Mouse (Mus musculus) hindbrain, embryonic 10.5 days (tissue): ENCODE results near the gene Lrfn3. TPM values are rescaled to one million over a fixed set of nuclear protein-coding genes. Genes with fewer than 3 reads are reported as not detected.

Experiments used
- DNase-seq: peaks from one replicate; pipeline ENCODE4 v3.0.0-alpha.2; 2017; ENCODE audit warnings: low spot score
- H3K27ac ChIP-seq: fragments of 300-500 bp; sonication (generic); 2 replicates; pipeline ENCODE4 v1.5.1; 2016; ENCODE audit warnings: mild to moderate bottlenecking, moderate library complexity
- H3K27me3 ChIP-seq: fragments of 300-500 bp; sonication (generic); 2 replicates; pipeline ENCODE4 v1.6.1; 2016; ENCODE audit warnings: mild to moderate bottlenecking; ENCODE audit not compliant: poor library complexity, insufficient read depth, severe bottlenecking
- H3K36me3 ChIP-seq: fragments of 300-500 bp; sonication (generic); 2 replicates; pipeline ENCODE4 v1.6.1; 2016; ENCODE audit warnings: mild to moderate bottlenecking, moderate library complexity
- H3K4me1 ChIP-seq: fragments of 300-500 bp; sonication (generic); replicated peaks from 2 replicates; pipeline ENCODE4 v1.6.1; 2016; ENCODE audit warnings: mild to moderate bottlenecking
- H3K4me3 ChIP-seq: fragments of 300-500 bp; sonication (generic); 2 replicates; pipeline ENCODE4 v1.5.1; 2016; ENCODE audit warnings: mild to moderate bottlenecking, moderate library complexity
- H3K9me3 ChIP-seq: fragments of 300-500 bp; sonication (generic); 2 replicates; pipeline ENCODE4 v1.6.1; 2016; ENCODE audit warnings: mild to moderate bottlenecking, moderate library complexity
- WGBS: fragments of 180-500 bp; shearing (Covaris S2); methylation state at CpG from one replicate; pipeline ENCODE4 v1.1.7; 2016; 5-methylcytosine and 5-hydroxymethylcytosine counted together
- polyA plus RNA-seq: library from polyadenylated mRNA; unstranded; fragments of >200 nt; fragmentation: Nextera tagmentation; extraction: Ambion mirVana; gene quantifications from 2 replicates; pipeline ENCODE4 v1.2.1, GENCODE M21; 2016

Gene Lrfn3
- 5.5 and 7.8 TPM in 2 replicates for polyA plus RNA-seq

DNA sequence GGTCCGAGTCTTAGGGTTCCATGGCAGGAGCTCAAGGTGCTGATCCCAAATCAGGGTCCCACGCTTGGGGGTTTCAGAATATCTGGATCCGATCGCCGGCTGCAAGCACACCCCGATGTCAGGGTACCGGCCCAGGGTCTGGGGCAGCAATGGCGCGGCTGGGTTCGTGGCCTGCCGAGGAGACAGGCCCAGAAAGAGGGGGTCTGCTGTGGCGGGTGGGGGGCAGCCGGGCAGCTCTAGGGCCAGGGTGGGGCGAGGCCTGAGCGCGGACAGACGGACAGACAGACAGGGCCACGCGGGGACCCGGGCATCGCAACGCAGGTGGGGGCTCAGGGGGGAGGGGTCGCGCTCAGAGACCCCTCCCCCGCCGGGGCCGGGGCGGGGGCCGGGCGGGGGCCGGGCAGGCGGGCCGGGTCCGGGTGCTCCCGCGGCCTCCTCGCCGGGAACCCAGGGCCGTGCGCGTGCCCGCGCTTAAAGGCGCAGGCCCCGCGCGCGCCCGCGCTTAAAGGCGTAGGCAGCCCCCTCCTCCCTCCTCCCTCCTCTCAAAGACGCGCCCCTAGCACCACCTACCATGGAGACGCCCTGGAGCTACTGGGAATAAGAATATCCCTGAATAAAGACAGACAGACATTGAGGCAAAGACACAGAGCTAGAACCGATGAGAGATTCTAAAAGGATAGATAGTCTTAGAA is at the start of gene Lrfn3:
Lrfn3 (minus strand) TSS at position 121 of the 692 bp plus-strand sequence.
- Histone ChIP-seq H3K9me3 (no peaks in the 10 kb centered on the region; the same call in 1 of the 2 replicates), H3K27ac (peak within 1 kb of the TSS; percentile 91), H3K36me3 (peaks cover 20% of the 10 kb centered on the region), H3K27me3 (peaks cover 28% of the 10 kb centered on the region), H3K4me1 (peaks cover 54% of the 10 kb centered on the region), H3K4me3 (peak within 1 kb of the TSS; percentile 89)
- peak; percentile 78 for DNase-seq
- WGBS, result 1% methylated on average over 51 of the region's 55 CpGs

DNA sequence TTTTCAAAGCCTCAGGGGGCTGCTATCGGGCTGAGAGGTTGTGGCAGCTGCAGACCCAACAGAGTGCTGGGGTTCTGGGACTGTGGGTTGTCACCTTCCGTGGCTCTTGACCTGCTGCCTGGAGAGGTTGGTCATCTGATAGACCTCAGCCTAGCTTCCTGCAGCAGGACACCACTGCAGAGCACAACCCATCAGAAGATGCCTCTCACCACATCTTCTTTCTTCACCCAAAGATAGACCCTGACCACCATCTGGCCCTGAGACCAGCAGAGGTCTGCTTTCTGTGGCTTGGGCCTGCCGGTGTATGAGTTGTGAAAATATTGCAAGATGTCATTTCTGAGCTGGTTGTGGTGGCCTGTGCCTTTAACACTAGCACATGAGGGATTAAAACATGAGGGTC is 48.5 kb upstream of the Lrfn3 start:
- 74% methylated on average over 3 of the region's 3 CpGs for WGBS
- no peak for DNase-seq
- Histone ChIP-seq H3K4me1 (no peaks in the 10 kb centered on the region), H3K9me3 (no peaks in the 10 kb centered on the region), H3K36me3 (no peaks in the 10 kb centered on the region), H3K27me3 (0 out of 2 replicates have a peak, but pooled peaks cover 8% of the 10 kb centered on the region), H3K4me3 (no peak overlapping the region), H3K27ac (no peak overlapping the region)

DNA sequence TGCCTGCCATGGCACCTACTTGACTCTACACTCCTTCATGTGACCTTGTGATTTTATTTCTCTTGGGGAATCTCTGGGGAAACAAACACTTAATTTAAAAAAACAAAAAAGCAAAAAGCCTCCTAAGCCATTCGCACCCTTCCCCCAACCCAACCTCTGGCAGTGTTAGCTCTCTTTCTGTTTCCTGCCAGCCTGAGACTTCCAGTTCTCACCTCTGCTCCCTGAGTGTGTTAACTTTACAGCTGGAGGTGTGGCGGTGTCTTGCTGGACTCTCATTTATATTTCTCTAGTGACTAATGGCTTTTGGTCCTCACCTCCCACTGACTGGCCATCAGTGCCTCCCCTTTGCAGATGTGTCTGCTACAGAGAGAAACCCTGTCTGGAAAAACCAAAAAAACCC is 47.2 kb upstream of the Lrfn3 start:
- 79% methylated on average over 2 of the region's 2 CpGs for WGBS
- 0 out of 2 replicates have a peak, but pooled peaks cover 8% of the 10 kb centered on the region for H3K27me3 ChIP-seq

DNA sequence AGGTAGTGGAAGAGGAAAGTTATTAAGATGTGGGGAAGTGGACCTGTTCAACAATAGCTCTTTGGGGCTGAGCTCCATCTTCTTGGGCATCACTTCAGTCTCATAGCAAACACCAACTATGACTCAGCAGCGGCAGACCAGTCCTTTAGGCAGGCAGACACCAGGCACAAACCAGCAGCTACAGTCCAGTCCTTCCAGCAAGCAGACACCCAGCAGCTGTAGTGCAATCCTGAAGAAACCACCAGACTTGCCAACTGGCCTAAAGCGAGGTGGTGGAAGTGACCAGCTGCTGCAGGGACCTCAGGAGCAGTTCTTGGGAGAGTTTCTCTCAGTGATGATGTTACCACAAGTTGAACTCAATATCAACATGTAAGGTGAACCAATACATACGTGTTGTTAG is 46.1 kb upstream of the Lrfn3 start:
- DNase-seq, result no peak
- Histone ChIP-seq H3K4me3 (no peak overlapping the region), H3K36me3 (no peaks in the 10 kb centered on the region), H3K9me3 (no peaks in the 10 kb centered on the region), H3K27ac (no peak overlapping the region), H3K4me1 (no peaks in the 10 kb centered on the region), H3K27me3 (0 out of 2 replicates have a peak, but pooled peaks cover 8% of the 10 kb centered on the region)
- 90% methylated on average over 3 of the region's 3 CpGs for WGBS

More for the DNA sequence above, 47.2 kb upstream of the Lrfn3 start:
- no peaks in the 10 kb centered on the region for H3K4me1 ChIP-seq
- H3K36me3 ChIP-seq, result no peaks in the 10 kb centered on the region
- H3K9me3 ChIP-seq, result no peaks in the 10 kb centered on the region
- H3K27ac ChIP-seq, result no peak overlapping the region
- H3K4me3 ChIP-seq, result no peak overlapping the region
- no peak for DNase-seq

DNA sequence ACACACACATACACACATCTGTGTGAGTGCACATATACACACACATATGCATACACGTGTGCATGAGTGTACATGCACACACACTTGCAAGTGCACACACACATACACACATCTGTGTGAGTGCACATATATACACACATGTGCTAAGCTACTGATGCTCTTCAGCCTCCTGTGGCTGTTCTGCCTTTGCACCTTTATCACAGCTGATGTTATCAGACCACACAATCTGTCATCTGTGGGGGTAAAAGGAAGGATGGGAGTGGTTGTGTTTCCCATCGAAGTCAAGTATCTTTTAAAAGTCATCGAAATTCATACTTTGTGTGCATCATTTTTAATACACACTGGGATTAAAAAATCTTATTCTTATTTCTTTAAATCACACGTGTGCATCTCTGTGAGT is 39.8 kb upstream of the Lrfn3 start:
- no peaks in the 10 kb centered on the region for H3K36me3 ChIP-seq
- no peak overlapping the region for H3K27ac ChIP-seq
- no peaks in the 10 kb centered on the region for H3K9me3 ChIP-seq
- peaks cover 13% of the 10 kb centered on the region for H3K4me1 ChIP-seq
- WGBS, result 72% methylated on average over 4 of the region's 4 CpGs
- DNase-seq, result no peak
- no peak overlapping the region for H3K4me3 ChIP-seq
- H3K27me3 ChIP-seq, result no peaks in the 10 kb centered on the region

DNA sequence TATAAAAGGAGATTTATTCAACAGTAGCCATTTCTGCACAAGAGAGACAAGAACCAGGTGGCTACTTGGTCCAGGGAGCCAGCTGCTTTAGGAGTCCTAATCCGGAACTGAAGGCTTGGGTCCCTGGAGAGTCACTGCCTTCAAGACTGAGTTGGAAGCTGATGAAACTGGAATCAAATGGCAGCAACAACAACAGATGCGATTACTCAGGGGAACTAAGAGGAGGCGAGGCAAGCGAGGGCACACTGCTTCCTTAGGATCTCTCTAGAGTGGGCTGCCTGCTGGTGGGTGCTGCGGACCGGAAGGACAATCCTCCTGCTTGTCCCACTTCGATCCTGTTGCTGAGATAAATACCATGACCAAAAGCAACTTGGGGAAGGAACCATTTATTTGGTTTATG is 37.1 kb upstream of the Lrfn3 start:
- WGBS, result 48% methylated on average over 7 of the region's 7 CpGs
- no peaks in the 10 kb centered on the region for H3K9me3 ChIP-seq
- no peaks in the 10 kb centered on the region for H3K36me3 ChIP-seq
- DNase-seq, result no peak
- peaks cover 13% of the 10 kb centered on the region for H3K4me1 ChIP-seq
- no peak overlapping the region for H3K4me3 ChIP-seq
- H3K27me3 ChIP-seq, result no peaks in the 10 kb centered on the region
- H3K27ac ChIP-seq, result peak overlapping the region; percentile 45; the same call in 1 of the 2 replicates

DNA sequence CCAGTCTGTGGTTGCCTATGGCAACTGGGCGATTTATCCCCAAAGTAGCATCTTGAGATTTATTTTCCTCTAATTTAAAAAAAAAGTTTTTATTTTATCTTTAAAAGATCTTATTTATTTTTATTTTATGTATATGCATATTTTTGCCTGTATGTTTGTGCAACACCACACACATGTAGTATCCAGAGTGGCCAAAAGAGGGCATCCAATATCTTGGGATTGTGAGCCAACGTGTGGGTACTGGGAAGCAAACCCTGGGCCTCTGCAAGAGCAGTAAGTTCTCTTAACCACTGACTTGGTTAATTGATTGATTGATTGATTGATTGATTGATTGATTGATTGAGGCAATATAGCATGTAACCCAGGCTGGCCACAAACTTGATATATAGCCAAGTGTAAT is 32.3 kb upstream of the Lrfn3 start:
- Histone ChIP-seq H3K4me3 (no peak overlapping the region), H3K36me3 (no peaks in the 10 kb centered on the region), H3K27ac (no peak overlapping the region), H3K9me3 (no peaks in the 10 kb centered on the region), H3K4me1 (peaks cover 9% of the 10 kb centered on the region), H3K27me3 (no peaks in the 10 kb centered on the region)
- WGBS, result 42% methylated on average over 2 of the region's 2 CpGs
- no peak for DNase-seq

DNA sequence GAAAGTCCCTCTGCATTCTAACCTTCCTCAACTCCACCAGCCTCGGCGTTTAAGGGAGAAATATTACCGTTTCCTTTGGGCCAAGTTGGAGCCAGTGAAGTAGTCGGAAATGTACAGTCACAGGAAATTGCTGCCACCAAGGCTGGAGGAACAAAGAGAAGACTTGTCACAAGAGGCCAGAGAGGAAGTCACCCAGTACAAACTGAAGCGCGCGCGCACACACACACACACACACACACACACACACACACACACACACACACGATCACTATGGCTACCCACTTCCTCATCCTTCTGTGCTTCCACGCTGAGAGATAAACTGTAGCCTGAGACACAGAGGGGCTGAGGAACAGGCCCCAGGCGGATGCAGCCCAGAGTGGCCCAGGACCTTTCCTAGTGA is 31.8 kb upstream of the Lrfn3 start:
- no peak overlapping the region for H3K4me3 ChIP-seq
- H3K27ac ChIP-seq, result 0 out of 2 replicates have a peak overlapping the region, but pooled peaks have one; percentile 16
- no peaks in the 10 kb centered on the region for H3K27me3 ChIP-seq
- WGBS, result 65% methylated on average over 11 of the region's 11 CpGs
- DNase-seq, result peak; percentile 8
- peaks cover 4% of the 10 kb centered on the region for H3K4me1 ChIP-seq
- H3K9me3 ChIP-seq, result no peaks in the 10 kb centered on the region
- no peaks in the 10 kb centered on the region for H3K36me3 ChIP-seq

DNA sequence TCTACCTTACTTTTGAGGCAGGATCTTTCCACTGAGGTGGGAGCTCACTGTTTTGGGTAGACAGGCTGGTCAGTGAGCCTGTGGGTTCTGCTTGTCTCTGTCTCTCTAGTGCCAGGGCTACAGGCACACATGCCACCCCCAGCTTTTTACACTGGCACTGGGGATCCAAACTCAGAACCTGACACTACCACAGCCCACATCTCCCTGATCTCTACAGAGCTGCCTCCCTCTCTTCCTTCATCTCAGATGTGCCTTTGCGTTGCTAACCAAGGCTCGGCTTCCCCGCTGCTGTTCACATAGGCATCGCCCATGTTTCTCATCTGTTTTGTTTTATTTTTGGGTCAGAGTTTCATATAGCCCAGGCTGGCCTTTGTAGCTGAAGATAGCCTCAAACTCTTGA is 31.1 kb upstream of the Lrfn3 start:
- no peak for DNase-seq
- WGBS, result 86% methylated on average over 4 of the region's 4 CpGs

DNA sequence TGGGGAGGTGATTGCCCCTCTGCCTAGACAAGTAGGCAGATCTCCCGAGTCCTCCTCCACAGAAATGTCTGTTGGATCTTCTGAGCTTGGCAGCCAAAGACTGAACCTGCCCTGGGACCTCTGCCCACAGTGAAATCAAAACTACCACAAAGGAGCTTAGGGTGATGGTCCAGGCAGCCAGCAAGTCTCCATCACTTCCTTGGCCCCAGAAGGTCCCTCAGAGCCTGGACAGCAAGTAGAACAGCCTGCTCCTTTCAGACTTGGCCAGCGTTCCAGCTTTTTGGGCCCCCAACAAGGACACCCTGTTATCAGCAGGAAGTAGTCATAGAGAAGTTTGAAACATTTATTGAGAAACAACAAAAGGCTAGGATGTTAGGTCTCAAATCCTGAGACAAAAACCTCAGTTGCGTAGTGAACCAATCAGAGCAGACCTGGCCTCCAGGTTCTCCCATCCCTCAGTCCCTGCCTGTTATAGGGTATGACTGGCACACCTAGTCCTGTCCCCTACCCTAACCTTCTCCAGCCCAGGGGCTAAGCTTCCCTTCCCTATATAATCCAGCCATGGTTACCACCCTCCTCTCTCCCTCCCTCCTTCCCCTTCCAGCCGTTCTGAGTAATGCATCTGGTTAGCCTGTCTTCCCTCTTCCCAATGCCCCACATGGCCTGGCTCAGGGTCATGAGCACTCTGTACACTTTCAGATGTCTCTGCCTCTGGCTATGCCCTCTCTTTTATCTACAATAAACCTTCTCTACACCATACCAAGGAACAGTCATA is 30.4 kb upstream of the Lrfn3 start:
- no peaks in the 10 kb centered on the region for H3K4me1 ChIP-seq
- 78% methylated on average over 4 of the region's 4 CpGs for WGBS
- no peaks in the 10 kb centered on the region for H3K27me3 ChIP-seq
- H3K9me3 ChIP-seq, result no peaks in the 10 kb centered on the region
- no peak overlapping the region for H3K4me3 ChIP-seq
- H3K36me3 ChIP-seq, result no peaks in the 10 kb centered on the region
- DNase-seq, result no peak
- H3K27ac ChIP-seq, result no peak overlapping the region

More for the DNA sequence above, 31.1 kb upstream of the Lrfn3 start:
- no peak overlapping the region for H3K4me3 ChIP-seq
- no peaks in the 10 kb centered on the region for H3K36me3 ChIP-seq
- no peaks in the 10 kb centered on the region for H3K4me1 ChIP-seq
- H3K27ac ChIP-seq, result 0 out of 2 replicates have a peak overlapping the region, but pooled peaks have one; percentile 16
- no peaks in the 10 kb centered on the region for H3K9me3 ChIP-seq
- no peaks in the 10 kb centered on the region for H3K27me3 ChIP-seq

DNA sequence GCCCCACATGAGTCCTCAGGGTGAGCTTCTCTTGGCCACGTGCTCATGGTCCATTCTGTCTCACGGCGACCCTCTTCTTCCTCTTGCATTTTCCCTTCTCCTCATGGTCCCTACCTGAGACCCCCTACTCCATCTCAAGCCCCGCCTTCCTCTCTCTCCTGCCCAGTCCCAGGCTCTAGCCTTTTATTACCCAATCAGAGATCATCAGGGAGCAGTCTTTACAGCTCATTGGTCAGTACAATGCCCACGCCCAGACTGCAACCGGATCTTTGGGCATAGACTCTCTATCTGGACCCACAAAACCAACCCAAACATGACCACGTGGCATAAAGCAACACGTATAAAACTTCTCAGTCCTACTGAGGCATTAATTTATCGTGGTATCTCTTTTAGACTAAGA is 21.5 kb upstream of the Lrfn3 start:
- Histone ChIP-seq H3K4me3 (no peak overlapping the region), H3K9me3 (0 out of 2 replicates have a peak, but pooled peaks cover 3% of the 10 kb centered on the region), H3K36me3 (no peaks in the 10 kb centered on the region), H3K27ac (no peak overlapping the region), H3K27me3 (no peaks in the 10 kb centered on the region), H3K4me1 (no peaks in the 10 kb centered on the region)
- no peak for DNase-seq
- WGBS, result 81% methylated on average over 9 of the region's 9 CpGs

DNA sequence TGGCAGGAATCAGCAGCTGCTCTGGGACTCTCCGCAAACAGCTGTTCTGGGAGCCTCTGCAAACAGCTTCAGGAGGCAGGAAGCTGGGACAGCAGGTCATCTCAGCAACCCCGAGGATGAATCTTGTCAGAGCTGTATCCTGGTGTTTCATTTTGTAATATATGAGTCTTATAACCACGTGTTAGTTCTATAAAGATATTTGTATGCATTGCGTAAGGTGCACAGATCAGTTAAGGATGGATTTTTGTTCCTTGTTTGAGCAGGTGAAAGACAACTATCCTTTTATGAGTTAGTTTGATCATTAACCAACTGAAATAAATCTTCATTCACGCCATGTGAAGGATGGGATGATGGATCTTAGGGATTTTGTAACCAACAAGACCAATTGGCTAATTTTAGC is 17.5 kb upstream of the Lrfn3 start:
- WGBS, result 66% methylated on average over 5 of the region's 5 CpGs
- no peak overlapping the region for H3K4me3 ChIP-seq
- no peak for DNase-seq
- H3K36me3 ChIP-seq, result no peaks in the 10 kb centered on the region
- 0 out of 2 replicates have a peak, but pooled peaks cover 3% of the 10 kb centered on the region for H3K9me3 ChIP-seq
- no peaks in the 10 kb centered on the region for H3K4me1 ChIP-seq
- H3K27me3 ChIP-seq, result no peaks in the 10 kb centered on the region
- no peak overlapping the region for H3K27ac ChIP-seq

DNA sequence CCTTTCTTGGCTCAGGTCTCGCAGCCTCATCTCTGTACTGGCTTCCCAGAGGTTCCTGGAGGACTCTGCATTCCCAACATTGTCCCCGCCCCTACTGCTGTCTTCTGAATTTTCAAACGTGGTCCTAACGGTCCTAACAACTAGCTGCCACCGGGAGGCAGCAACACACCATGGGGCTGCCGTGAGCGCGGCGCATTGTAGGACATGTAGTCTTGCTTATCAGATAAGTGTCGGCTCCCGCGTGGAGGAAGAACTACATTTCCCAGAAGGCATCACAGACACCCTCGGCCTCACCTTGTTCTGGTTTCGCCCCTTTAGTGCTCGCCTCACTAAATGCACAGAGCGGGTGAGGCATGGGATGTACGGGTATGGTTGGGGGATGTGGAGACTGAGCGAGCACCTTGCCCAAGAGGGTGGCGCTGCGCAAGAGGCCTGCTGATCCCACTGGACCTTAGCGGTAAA is 11.0 kb upstream of the Lrfn3 start:
- H3K9me3 ChIP-seq, result no peaks in the 10 kb centered on the region
- H3K4me1 ChIP-seq, result peaks cover 7% of the 10 kb centered on the region
- H3K27me3 ChIP-seq, result no peaks in the 10 kb centered on the region
- peak; percentile 93 for DNase-seq
- peak overlapping the region; percentile 52 for H3K4me3 ChIP-seq
- no peaks in the 10 kb centered on the region for H3K36me3 ChIP-seq
- WGBS, result under 1% methylated on average over 21 of the region's 21 CpGs
- H3K27ac ChIP-seq, result peak overlapping the region; percentile 81
